Mouse (Mus musculus) hindbrain, embryonic 11.5 days (tissue): ENCODE data around the gene Gm20388. TPM values are rescaled to one million over a fixed set of nuclear protein-coding genes. Genes with fewer than 3 reads are reported as not detected.
A peak's percentile ranks its signal among the peaks of the same experiment; 100 is the strongest.

Experiments used
- ATAC-seq: fragments of 200-750 bp; cut with Nextera tagmentation; 2 replicates; pipeline ENCODE4 v1.8.0; 2017; ENCODE audit warnings: mild to moderate bottlenecking, moderate TSS enrichment, moderate library complexity; ENCODE audit not compliant: low FRiP score
- DNase-seq: peaks from one replicate; pipeline ENCODE4 v3.0.0-alpha.2; 2015; ENCODE audit warnings: low spot score
- H3K27ac ChIP-seq: fragments of 300-500 bp; sonication (generic); 2 replicates; pipeline ENCODE4 v1.5.1; 2014; ENCODE audit warnings: mild to moderate bottlenecking, low read depth, low read length
- H3K27me3 ChIP-seq: fragments of 300-500 bp; sonication (generic); 2 replicates; pipeline ENCODE4 v1.6.1; 2014; ENCODE audit warnings: mild to moderate bottlenecking, low read length, moderate library complexity, mixed read lengths; ENCODE audit not compliant: control insufficient read depth, insufficient read depth
- H3K36me3 ChIP-seq: fragments of 300-500 bp; sonication (generic); 2 replicates; pipeline ENCODE4 v1.6.1; 2014; ENCODE audit warnings: mild to moderate bottlenecking, low read length, moderate library complexity, mixed read lengths; ENCODE audit not compliant: control insufficient read depth, insufficient read depth
- H3K4me1 ChIP-seq: fragments of 300-500 bp; sonication (generic); replicated peaks from 2 replicates; pipeline ENCODE4 v1.6.1; 2014; ENCODE audit warnings: low read length, mixed read lengths; ENCODE audit not compliant: control insufficient read depth, insufficient read depth
- H3K4me2 ChIP-seq: fragments of 300-500 bp; sonication (generic); replicated peaks from 2 replicates; pipeline ENCODE4 v1.6.1; 2014; ENCODE audit warnings: mild to moderate bottlenecking, low read depth, low read length
- H3K4me3 ChIP-seq: fragments of 300-500 bp; sonication (generic); 2 replicates; pipeline ENCODE4 v1.5.1; 2014; ENCODE audit warnings: low read depth, low read length
- H3K9ac ChIP-seq: fragments of 300-500 bp; sonication (generic); 2 replicates; pipeline ENCODE4 v1.6.1; 2014; ENCODE audit warnings: low read depth, low read length
- H3K9me3 ChIP-seq: fragments of 300-500 bp; sonication (generic); 2 replicates; pipeline ENCODE4 v1.6.1; 2016; ENCODE audit warnings: low read length; ENCODE audit not compliant: control insufficient read depth
- WGBS: fragments of 180-500 bp; shearing (Covaris S2); extraction: QIAGEN DNeasy Blood & Tissue Kit; methylation state at CpG from one replicate; pipeline ENCODE4 v1.1.7; 2014; 5-methylcytosine and 5-hydroxymethylcytosine counted together
- polyA plus RNA-seq: library from polyadenylated mRNA; unstranded; fragments of >200 nt; fragmentation: Nextera tagmentation; extraction: Ambion mirVana; gene quantifications from 2 replicates; pipeline ENCODE4 v1.2.1, GENCODE M21; 2014

Gene Gm20388
- polyA plus RNA-seq, 1 experiment from 2014 or later: 11.8 TPM

DNA sequence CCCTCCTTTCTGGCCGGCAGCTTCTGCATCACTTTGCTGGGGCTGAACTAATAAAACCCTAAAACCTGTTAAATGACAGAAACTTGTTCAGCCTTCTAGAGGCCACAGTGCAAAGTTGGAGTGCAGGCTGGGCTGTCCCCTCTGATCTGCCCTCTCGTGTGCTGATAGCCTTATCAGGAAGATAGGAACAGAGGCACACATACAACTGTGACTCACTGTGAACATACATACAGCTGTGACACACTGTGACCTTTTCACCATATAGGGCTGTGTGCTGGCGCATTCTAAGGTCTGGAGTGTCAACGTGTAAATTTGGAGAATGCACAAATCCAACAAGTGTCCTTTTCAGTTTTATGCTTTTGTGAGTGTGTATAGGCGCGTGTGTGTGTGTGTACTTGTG is 543.8 kb downstream of the Gm20388 start:
- H3K9me3 ChIP-seq: no peaks in the 10 kb centered on the region
- ATAC-seq: no peak
- no peaks in the 10 kb centered on the region for H3K36me3 ChIP-seq
- no peak for DNase-seq
- peaks cover 18% of the 10 kb centered on the region for H3K4me1 ChIP-seq
- no peak overlapping the region for H3K4me2 ChIP-seq
- H3K4me3 ChIP-seq: no peak overlapping the region
- H3K27me3 ChIP-seq: no peaks in the 10 kb centered on the region
- H3K27ac ChIP-seq: no peak overlapping the region
- H3K9ac ChIP-seq: no peak overlapping the region
- WGBS: 82% methylated on average over 6 of the region's 6 CpGs

DNA sequence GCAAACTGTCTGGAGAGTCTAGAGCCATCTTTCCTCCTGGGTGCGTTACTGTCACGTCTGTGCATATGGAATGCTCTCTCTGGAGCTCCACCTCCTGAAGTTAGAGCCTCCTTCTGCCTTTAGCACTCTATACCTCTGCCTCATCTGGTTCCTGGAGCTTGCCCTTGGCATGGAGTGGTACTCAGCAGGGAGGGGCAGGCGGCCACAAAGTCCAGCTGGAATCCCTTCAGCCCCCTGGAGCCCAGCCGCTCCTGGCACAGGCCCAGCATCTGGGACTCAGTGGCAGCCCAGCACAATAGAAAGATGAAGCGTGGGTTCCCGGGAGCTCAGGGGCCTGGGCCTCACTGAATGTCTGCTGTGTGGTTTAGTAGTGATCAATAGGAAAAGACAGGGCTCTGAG is 549.7 kb downstream of the Gm20388 start:
- 53% methylated on average over 6 of the region's 6 CpGs for WGBS
- no peaks in the 10 kb centered on the region for H3K9me3 ChIP-seq
- no peaks in the 10 kb centered on the region for H3K36me3 ChIP-seq
- ATAC-seq (no peak), DNase-seq (no peak)
- H3K9ac ChIP-seq: no peak overlapping the region
- 0 out of 2 replicates have a peak overlapping the region, but pooled peaks have one; percentile 39 for H3K27ac ChIP-seq
- no peak overlapping the region for H3K4me2 ChIP-seq
- H3K27me3 ChIP-seq: no peaks in the 10 kb centered on the region
- no peak overlapping the region for H3K4me3 ChIP-seq
- H3K4me1 ChIP-seq: peaks cover 14% of the 10 kb centered on the region; the same call in 1 of the 2 replicates

DNA sequence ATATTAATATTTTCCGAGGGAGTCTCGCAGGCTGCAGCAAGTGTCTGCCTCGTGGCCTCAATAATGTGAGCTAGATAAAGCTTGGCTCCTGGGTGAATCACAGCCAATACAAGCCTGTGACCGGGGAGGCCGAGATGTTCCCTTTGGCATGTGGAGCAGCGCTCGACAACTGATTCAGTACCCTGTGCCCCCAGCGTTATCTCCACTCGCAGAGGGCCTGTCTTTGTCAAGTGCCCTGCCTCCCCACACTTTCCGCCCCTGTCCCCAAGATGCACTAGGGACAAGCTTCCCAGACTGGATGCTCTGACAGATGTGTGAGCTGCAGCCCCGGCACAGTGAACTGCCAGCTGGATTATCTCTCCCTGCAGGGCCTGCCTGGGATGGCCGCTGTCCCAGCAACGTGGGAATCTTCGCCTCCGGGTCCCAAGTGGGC is 551.5 kb downstream of the Gm20388 start:
- Histone ChIP-seq H3K27ac (peak overlapping the region; percentile 37; the same call in 1 of the 2 replicates), H3K9me3 (no peaks in the 10 kb centered on the region), H3K4me1 (peaks cover 15% of the 10 kb centered on the region), H3K4me2 (no peak overlapping the region), H3K27me3 (no peaks in the 10 kb centered on the region), H3K36me3 (no peaks in the 10 kb centered on the region), H3K4me3 (no peak overlapping the region), H3K9ac (no peak overlapping the region; the same call in 1 of the 2 replicates)
- ATAC-seq (peak; percentile 21; the same call in 1 of the 2 replicates), DNase-seq (no peak)
- WGBS: 33% methylated on average over 15 of the region's 15 CpGs

DNA sequence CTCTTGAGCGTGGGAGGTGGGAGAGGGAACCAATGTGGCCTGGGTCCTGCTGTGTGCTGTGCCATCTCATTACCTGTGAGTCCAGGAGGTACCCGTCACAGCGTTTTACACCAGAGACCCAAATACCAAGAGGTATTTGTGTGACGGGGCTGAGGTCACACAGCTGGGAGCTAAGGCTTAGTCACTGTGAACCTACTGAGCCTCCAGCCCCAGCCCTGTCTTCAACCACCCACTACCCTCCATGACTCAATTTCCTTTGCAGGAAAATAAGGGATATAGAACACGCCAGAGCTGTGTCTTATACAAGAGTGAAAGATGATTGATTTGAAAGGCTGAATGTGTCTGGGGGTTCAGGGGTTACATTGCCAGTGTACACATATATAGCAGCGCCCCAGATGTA is 552.0 kb downstream of the Gm20388 start:
- H3K4me1 ChIP-seq: peaks cover 15% of the 10 kb centered on the region
- H3K4me2 ChIP-seq: no peak overlapping the region
- no peak for ATAC-seq
- H3K9me3 ChIP-seq: no peaks in the 10 kb centered on the region
- no peaks in the 10 kb centered on the region for H3K27me3 ChIP-seq
- no peak for DNase-seq
- H3K9ac ChIP-seq: no peak overlapping the region
- WGBS: 81% methylated on average over 6 of the region's 6 CpGs
- peak overlapping the region; percentile 37; the same call in 1 of the 2 replicates for H3K27ac ChIP-seq
- no peak overlapping the region for H3K4me3 ChIP-seq
- no peaks in the 10 kb centered on the region for H3K36me3 ChIP-seq

DNA sequence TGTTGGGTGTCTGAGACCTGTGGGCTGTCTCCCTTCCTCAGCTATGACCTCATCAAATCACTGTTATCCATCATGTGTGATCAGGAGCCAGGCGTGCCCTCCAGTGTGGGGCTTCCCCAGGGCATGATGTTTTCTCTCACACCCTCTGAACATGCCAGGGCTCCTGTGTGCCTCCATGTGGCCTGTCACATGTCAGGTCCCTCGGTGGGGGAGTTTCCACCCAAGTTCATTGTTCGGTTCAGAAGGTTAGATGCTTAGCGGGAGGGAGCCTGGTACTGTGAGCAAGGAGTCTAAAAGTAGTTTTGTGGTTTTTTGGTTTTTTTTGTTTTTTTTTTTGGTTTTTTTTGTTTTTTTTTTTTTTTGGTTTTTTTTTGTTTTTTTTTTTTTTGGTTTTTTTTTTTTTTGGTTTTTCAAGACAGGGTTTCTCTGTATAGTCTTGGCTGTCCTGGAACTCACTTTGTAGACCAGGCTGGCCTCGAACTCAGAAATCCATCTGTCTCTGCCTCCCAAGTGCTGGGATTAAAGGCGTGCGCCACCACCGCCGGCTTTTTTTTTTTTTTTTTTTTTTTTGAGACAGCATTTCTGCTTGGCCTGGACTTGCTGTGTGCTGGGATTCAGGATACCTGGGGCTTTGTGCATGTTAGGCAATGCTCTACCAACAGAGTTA is 553.4 kb downstream of the Gm20388 start:
- Histone ChIP-seq H3K27ac (no peak overlapping the region), H3K9ac (no peak overlapping the region), H3K4me2 (no peak overlapping the region), H3K36me3 (no peaks in the 10 kb centered on the region), H3K27me3 (no peaks in the 10 kb centered on the region), H3K9me3 (no peaks in the 10 kb centered on the region), H3K4me3 (no peak overlapping the region), H3K4me1 (peaks cover 17% of the 10 kb centered on the region)
- no peak for ATAC-seq
- DNase-seq: no peak
- WGBS: 95% methylated on average over 9 of the region's 9 CpGs

DNA sequence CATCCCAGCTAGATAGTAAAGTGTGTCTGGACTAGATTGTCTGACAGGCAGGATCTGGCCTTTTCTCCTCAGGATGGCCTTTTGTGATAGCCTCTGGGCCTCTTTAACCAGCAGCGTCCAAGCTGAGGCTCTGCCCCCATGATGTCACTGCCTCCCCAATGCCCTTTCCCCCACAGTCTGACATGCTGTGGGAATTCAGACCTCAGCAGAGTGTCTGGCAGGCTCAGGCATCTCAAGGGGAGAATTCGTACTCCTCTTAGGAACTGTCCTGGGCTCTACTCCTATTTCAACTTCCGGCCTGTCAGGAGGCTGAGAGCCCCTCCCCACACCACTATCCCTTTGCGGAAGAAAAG is 553.9 kb downstream of the Gm20388 start:
- no peak overlapping the region for H3K9ac ChIP-seq
- DNase-seq (no peak), ATAC-seq (no peak)
- H3K9me3 ChIP-seq: no peaks in the 10 kb centered on the region
- no peaks in the 10 kb centered on the region for H3K27me3 ChIP-seq
- no peak overlapping the region for H3K27ac ChIP-seq
- H3K36me3 ChIP-seq: no peaks in the 10 kb centered on the region
- WGBS: 63% methylated on average over 4 of the region's 4 CpGs
- H3K4me1 ChIP-seq: peaks cover 17% of the 10 kb centered on the region
- H3K4me2 ChIP-seq: no peak overlapping the region
- H3K4me3 ChIP-seq: no peak overlapping the region

DNA sequence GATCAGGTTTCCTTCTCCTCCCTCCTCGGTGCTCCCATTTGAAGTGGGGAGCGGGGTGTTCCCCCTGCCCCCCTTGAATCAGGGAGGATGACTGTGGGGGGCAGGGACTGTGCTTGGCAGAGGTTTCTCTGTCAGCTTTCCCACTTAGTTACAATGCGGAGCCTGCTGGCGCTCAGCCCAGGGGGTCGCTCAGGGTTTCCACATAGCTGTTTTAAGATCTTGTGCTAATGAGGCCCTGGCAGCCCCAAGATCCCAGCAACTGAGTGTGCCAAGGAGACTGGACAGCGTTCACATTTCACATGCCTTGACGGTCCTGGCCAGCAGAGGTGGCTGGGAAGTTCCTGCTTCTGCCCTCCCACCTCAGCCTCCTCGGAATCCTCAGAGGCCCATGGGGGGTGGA is 555.1 kb downstream of the Gm20388 start:
- Histone ChIP-seq H3K27ac (no peak overlapping the region), H3K9ac (no peak overlapping the region), H3K36me3 (no peaks in the 10 kb centered on the region), H3K4me3 (no peak overlapping the region), H3K27me3 (no peaks in the 10 kb centered on the region), H3K9me3 (no peaks in the 10 kb centered on the region), H3K4me1 (peaks cover 10% of the 10 kb centered on the region; the same call in 1 of the 2 replicates), H3K4me2 (no peak overlapping the region)
- WGBS: 26% methylated on average over 8 of the region's 8 CpGs
- DNase-seq: no peak
- no peak for ATAC-seq

DNA sequence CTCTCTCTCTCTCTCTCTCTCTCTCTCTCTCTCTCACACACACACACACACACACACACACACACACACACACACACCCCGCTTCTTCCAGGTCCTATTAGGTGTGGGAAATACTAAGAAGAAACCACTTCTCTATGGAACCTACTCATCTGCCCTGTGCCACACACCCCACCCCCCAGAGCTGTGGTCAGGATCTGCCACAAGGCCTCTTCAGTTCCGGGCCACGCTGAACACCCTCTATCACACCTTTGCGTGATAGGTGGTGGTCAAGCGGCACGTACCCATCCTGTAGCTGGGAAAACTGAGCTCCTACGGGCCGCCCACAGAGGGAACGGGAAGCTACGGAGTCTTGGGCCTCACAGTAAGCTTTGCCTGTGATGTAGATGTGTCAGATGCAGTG is 555.6 kb downstream of the Gm20388 start:
- ATAC-seq (no peak), DNase-seq (no peak)
- Histone ChIP-seq H3K9me3 (no peaks in the 10 kb centered on the region), H3K9ac (no peak overlapping the region), H3K4me2 (no peak overlapping the region), H3K27ac (no peak overlapping the region), H3K4me1 (peaks cover 15% of the 10 kb centered on the region), H3K4me3 (no peak overlapping the region), H3K36me3 (no peaks in the 10 kb centered on the region), H3K27me3 (no peaks in the 10 kb centered on the region)
- WGBS: 60% methylated on average over 10 of the region's 10 CpGs

DNA sequence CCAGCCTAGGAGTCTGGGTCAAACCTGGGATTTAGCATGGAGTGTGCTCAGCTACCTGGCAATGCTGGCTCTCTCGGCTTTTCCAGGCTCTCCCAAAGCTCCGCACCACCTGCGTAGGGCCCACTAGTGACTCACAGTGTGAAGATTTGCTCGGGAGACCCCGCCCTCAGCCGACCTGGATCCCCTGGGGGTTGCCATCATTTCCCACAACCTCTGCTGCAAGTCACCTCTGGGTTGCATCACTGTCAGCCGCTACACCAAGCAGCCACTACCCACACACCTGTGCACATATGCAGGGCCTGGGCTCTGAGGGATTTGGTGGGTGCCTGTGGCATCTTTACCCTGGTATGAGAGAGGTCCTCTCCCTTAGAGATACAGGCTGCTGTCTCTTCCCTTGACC is 557.0 kb downstream of the Gm20388 start:
- Histone ChIP-seq H3K4me1 (peaks cover 13% of the 10 kb centered on the region), H3K36me3 (no peaks in the 10 kb centered on the region), H3K27ac (no peak overlapping the region), H3K4me3 (no peak overlapping the region), H3K9me3 (no peaks in the 10 kb centered on the region), H3K9ac (no peak overlapping the region), H3K27me3 (no peaks in the 10 kb centered on the region), H3K4me2 (no peak overlapping the region)
- WGBS: 83% methylated on average over 7 of the region's 7 CpGs
- DNase-seq (no peak), ATAC-seq (no peak)
